ENCODE assay signal across 11 mouse cellular contexts in the genomic region with DNA sequence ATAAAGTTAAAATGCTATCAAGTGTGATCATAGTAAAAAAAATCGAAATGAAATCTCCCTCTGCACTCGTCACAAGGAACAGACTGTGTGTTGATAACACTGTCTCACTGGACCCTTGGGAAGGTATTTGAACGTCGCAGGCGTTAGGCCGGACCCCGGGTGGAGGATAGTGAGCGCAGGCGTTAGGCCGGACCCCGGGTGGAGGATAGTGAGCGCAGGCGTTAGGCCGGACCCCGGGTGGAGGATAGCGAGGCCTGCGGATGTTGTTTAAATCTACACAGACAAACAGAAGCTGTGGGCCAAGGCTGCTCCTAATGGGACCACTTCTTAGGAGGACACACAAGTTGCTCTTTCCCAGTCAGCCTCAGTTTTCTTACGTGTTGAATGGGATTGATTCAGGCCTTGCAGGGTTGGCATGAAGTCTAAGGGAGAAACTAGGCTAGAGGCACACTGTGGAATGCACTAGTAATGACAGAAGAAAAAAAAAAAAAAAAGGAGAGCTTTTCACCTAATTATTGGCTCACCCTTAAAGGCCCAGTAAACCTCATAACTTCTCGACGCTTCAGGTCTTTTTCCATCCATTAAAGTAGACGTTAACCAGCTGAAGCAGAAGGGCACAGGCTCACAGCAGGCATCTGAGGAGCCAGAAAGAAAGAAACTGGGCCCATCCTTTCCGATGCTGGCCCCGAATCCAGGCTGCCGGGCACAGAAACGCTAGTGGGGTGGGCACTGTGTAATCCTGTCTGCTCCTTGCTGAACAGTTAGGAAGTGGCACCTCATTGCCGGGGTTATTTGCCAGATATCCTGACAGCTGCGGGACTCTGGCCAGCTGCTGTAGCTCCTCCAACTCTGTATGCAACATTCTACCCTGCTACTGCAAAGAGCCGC.
DNase-seq lines count a peak whose midpoint lies in the region; ATAC-seq lines count a peak whose summit lies in the region.
"Had no signal": no experiment of that assay in that cellular context is flagged by ENCODE, and none has a peak within 500 bp of the region (broad histone marks: within the 10 kb centered on the region; RNA-seq: fewer than 3 reads in every experiment).

No protein-coding gene starts in this region.

- H3K4me1 ChIP-seq in midbrain, embryonic 12.5 days = peaks cover 3% of the 10 kb centered on the region; the same call in 1 of the 2 replicates
- no peaks in the 10 kb centered on the region; the same call in 1 of the 2 replicates for H3K4me1 ChIP-seq in midbrain, embryonic 14.5 days (ENCODE audit: control insufficient read depth, insufficient read depth, low read length)
- peaks cover 15% of the 10 kb centered on the region for H3K4me1 ChIP-seq in limb, embryonic 15.5 days

- no peak overlapping the region for H3K9ac ChIP-seq in midbrain, embryonic 12.5 days (replicated peaks)
- H3K9ac ChIP-seq in midbrain, embryonic 14.5 days (replicated peaks; ENCODE audit: low read length) = no peak overlapping the region
- H3K9ac ChIP-seq in limb, embryonic 15.5 days = no peak overlapping the region
- H3K9ac ChIP-seq: stomach, embryonic 15.5 days had no signal

- no peaks in the 10 kb centered on the region for H3K27me3 ChIP-seq in midbrain, embryonic 12.5 days
- H3K27me3 ChIP-seq in midbrain, embryonic 14.5 days (ENCODE audit: control insufficient read depth, insufficient read depth, low read length) = no peaks in the 10 kb centered on the region
- no peaks in the 10 kb centered on the region for H3K27me3 ChIP-seq in limb, embryonic 15.5 days
- H3K27me3 ChIP-seq: stomach, embryonic 15.5 days had no signal

- no peaks in the 10 kb centered on the region for H3K36me3 ChIP-seq in midbrain, embryonic 12.5 days
- no peaks in the 10 kb centered on the region for H3K36me3 ChIP-seq in midbrain, embryonic 14.5 days (ENCODE audit: control insufficient read depth, insufficient read depth, low read length)
- no peaks in the 10 kb centered on the region for H3K36me3 ChIP-seq in limb, embryonic 15.5 days
- H3K36me3 ChIP-seq: stomach, embryonic 15.5 days had no signal

- WGBS in midbrain, embryonic 12.5 days = 69% methylated on average over 28 of the region's 28 CpGs
- WGBS in midbrain, embryonic 14.5 days = 68% methylated on average over 28 of the region's 28 CpGs
- WGBS in limb, embryonic 15.5 days = 48% methylated on average over 28 of the region's 28 CpGs

- H3K9me3 ChIP-seq in midbrain, embryonic 12.5 days = no peaks in the 10 kb centered on the region
- no peaks in the 10 kb centered on the region for H3K9me3 ChIP-seq in midbrain, embryonic 14.5 days (ENCODE audit: control insufficient read depth, low read length)
- no peaks in the 10 kb centered on the region for H3K9me3 ChIP-seq in limb, embryonic 15.5 days
- H3K9me3 ChIP-seq: megakaryocyte, embryonic 14.5 days; stomach, embryonic 15.5 days had no signal

- H3K4me3 ChIP-seq in midbrain, embryonic 12.5 days = no peak overlapping the region
- H3K4me3 ChIP-seq in midbrain, embryonic 14.5 days (replicated peaks; ENCODE audit: low read depth, low read length) = no peak overlapping the region
- H3K4me3 ChIP-seq in limb, embryonic 15.5 days = no peak overlapping the region
- H3K4me3 ChIP-seq: megakaryocyte, embryonic 14.5 days; stomach, embryonic 15.5 days had no signal

- H3K4me2 ChIP-seq in midbrain, embryonic 12.5 days (replicated peaks) = no peak overlapping the region
- H3K4me2 ChIP-seq in midbrain, embryonic 14.5 days (ENCODE audit: low read length) = no peak overlapping the region
- peak overlapping the region; percentile 32 for H3K4me2 ChIP-seq in limb, embryonic 15.5 days
- H3K4me2 ChIP-seq: stomach, embryonic 15.5 days had no signal

- ATAC-seq in midbrain, embryonic 12.5 days (ENCODE audit: low FRiP score, low read depth) = peak; percentile 67
- ATAC-seq in midbrain, embryonic 14.5 days (ENCODE audit: low FRiP score, low TSS enrichment) = no peak; the same call in 1 of the 2 replicates
- peak; percentile 76 for ATAC-seq in limb, embryonic 15.5 days (ENCODE audit: insufficient number of reproducible peaks, low FRiP score, low TSS enrichment, low read depth)

- DNase-seq in gastrocnemius, postnatal 10 days = peak; percentile 30
- DNase-seq in gastrocnemius, adult 18-20 months (ENCODE audit: low spot score) = no peak
- DNase-seq in midbrain, embryonic 14.5 days = no peak
- no peak for DNase-seq in cerebellum, adult 9-10 months
- no peak for DNase-seq in thymus, postnatal 36 days
- DNase-seq in left cerebral cortex, adult 18-20 months (ENCODE audit: low spot score in 2 of 2) = no peak

- H3K27ac ChIP-seq in midbrain, embryonic 12.5 days (replicated peaks) = no peak overlapping the region
- H3K27ac ChIP-seq in midbrain, embryonic 14.5 days (replicated peaks; ENCODE audit: low read depth, low read length) = no peak overlapping the region
- H3K27ac ChIP-seq in limb, embryonic 15.5 days = 0 out of 2 replicates have a peak overlapping the region, but pooled peaks have one; percentile 14
- H3K27ac ChIP-seq: kidney, postnatal 0 days; stomach, embryonic 15.5 days had no signal
